Mouse (Mus musculus) heart, postnatal 36 days (tissue): ENCODE measurements around the gene Frmd5. TPM values are rescaled to one million over a fixed set of nuclear protein-coding genes. Genes with fewer than 3 reads are reported as not detected.
"Not testable (repeated sequence)": the region's sequence is repeated elsewhere in the genome, so short reads cannot be mapped to it uniquely, and the experiment has no call there.

Source experiments
- DNase-seq, 2 experiments: peaks; one replicate each; pipeline ENCODE4 v3.0.0; 2021 to 2022
- intact Hi-C: fragments of 180-260 bp; cut with DNase I; formaldehyde crosslinking; loops from one replicate; pipeline ENCODE4 v1.15.1; 2025
- total RNA-seq, 2 experiments: library from RNA; stranded (reverse); gene quantifications; 2 replicates each; pipeline ENCODE4 v1.2.3; 2021

The Frmd5 gene
- total RNA-seq, 2 experiments from 2014 or later, result 131 to 163 TPM

- peak; percentile 59 to 63 for DNase-seq
- intact Hi-C loops, result no loop called here
Observed at GRCm38 (mm10) chr2:121583468-121584116, 223.3 kb downstream of the Frmd5 start.

- intact Hi-C loops, result no loop called here
- peak in 1 of 2 experiments; percentile 21 for DNase-seq
Observed at GRCm38 (mm10) chr2:121582809-121583376, 224.0 kb downstream of the Frmd5 start.

GRCm38 (mm10) chr2:121575741-121576201 is 231.1 kb downstream of the Frmd5 start:
- intact Hi-C loops, result no loop called here

GRCm38 (mm10) chr2:121574066-121574630 is 232.7 kb downstream of the Frmd5 start:
- intact Hi-C loops, result no loop called here
- DNase-seq, result peak in 1 of 2 experiments; percentile 22

More at GRCm38 (mm10) chr2:121575741-121576201, 231.1 kb downstream of the Frmd5 start:
- DNase-seq, result peak in 1 of 2 experiments; percentile 23

- intact Hi-C loops, result loop anchor here (1.0 kb wide), 2 partner anchors 124 to 261 kb away; no protein-coding TSS in a partner anchor
- peak; percentile 81 to 85 for DNase-seq
Observed at GRCm38 (mm10) chr2:121571780-121572179, 235.1 kb downstream of the Frmd5 start.

- intact Hi-C loops, result loop anchor here (1.0 kb wide), 2 partner anchors 124 to 261 kb away; no protein-coding TSS in a partner anchor
- DNase-seq, result no peak
Observed at GRCm38 (mm10) chr2:121570999-121571655, 235.8 kb downstream of the Frmd5 start.

GRCm38 (mm10) chr2:121570049-121570448 is 236.8 kb downstream of the Frmd5 start:
- intact Hi-C loops, result no loop called here
- DNase-seq, result no peak

- intact Hi-C loops, result no loop called here
Observed at GRCm38 (mm10) chr2:121565911-121566310, 241.0 kb downstream of the Frmd5 start.

GRCm38 (mm10) chr2:121563117-121563516 is 243.8 kb downstream of the Frmd5 start:
- DNase-seq, result no peak
- intact Hi-C loops, result no loop called here

More at GRCm38 (mm10) chr2:121565911-121566310, 241.0 kb downstream of the Frmd5 start:
- DNase-seq, result no peak

GRCm38 (mm10) chr2:121551271-121551670 is 255.6 kb downstream of the Frmd5 start:
- peak; percentile 50 to 53 for DNase-seq
- intact Hi-C loops, result no loop called here

GRCm38 (mm10) chr2:121549630-121550029 is 257.3 kb downstream of the Frmd5 start:
- intact Hi-C loops, result no loop called here
- peak; percentile 35 to 62 for DNase-seq

- no peak for DNase-seq
- intact Hi-C loops, result no loop called here
Observed at GRCm38 (mm10) chr2:121544829-121545228, 262.1 kb downstream of the Frmd5 start.

- no peak for DNase-seq
- intact Hi-C loops, result no loop called here
Observed at GRCm38 (mm10) chr2:121525056-121525455, 281.8 kb downstream of the Frmd5 start.

GRCm38 (mm10) chr2:121522830-121523229 is 284.1 kb downstream of the Frmd5 start:
- DNase-seq, intact Hi-C loops: not testable (repeated sequence)

- no peak for DNase-seq
- intact Hi-C loops, result no loop called here
Observed at GRCm38 (mm10) chr2:121522006-121522405, 284.9 kb downstream of the Frmd5 start.

GRCm38 (mm10) chr2:121518711-121519110 is 288.2 kb downstream of the Frmd5 start:
- intact Hi-C loops, result loop anchor here (1.0 kb wide), 1 partner anchor 42 kb away; no protein-coding TSS in a partner anchor
- DNase-seq, result not testable (repeated sequence)

GRCm38 (mm10) chr2:121518106-121518505 is 288.8 kb downstream of the Frmd5 start:
- intact Hi-C loops, result no loop called here
- no peak for DNase-seq

GRCm38 (mm10) chr2:121514211-121514610 is 292.7 kb downstream of the Frmd5 start:
- intact Hi-C loops, result no loop called here

GRCm38 (mm10) chr2:121512991-121513765 is 293.7 kb downstream of the Frmd5 start:
- not testable (repeated sequence) for DNase-seq

More at GRCm38 (mm10) chr2:121514211-121514610, 292.7 kb downstream of the Frmd5 start:
- DNase-seq, result no peak

GRCm38 (mm10) chr2:121511401-121511800 is 295.5 kb downstream of the Frmd5 start:
- intact Hi-C loops, result no loop called here
- no peak for DNase-seq

More at GRCm38 (mm10) chr2:121512991-121513765, 293.7 kb downstream of the Frmd5 start:
- intact Hi-C loops, result not testable (repeated sequence)
